Mouse (Mus musculus) bone marrow, adult 2 months (tissue): ENCODE measurements around the gene Gm3402. TPM values are rescaled to one million over a fixed set of nuclear protein-coding genes. Genes with fewer than 3 reads are reported as not detected.
"Not testable (repeated sequence)": the region's sequence is repeated elsewhere in the genome, so short reads cannot be mapped to it uniquely, and the experiment has no call there.

ENCODE experiments used
- H3K27ac ChIP-seq: fragments of 200-500 bp; 2 replicates; pipeline ENCODE4 v1.5.1; 2012; ENCODE audit warnings: low read depth, mild to moderate bottlenecking, control low read depth, inconsistent platforms, low read length; ENCODE audit not compliant: control insufficient read depth, poor library complexity, insufficient read depth
- H3K4me1 ChIP-seq: fragments of 200-500 bp; 2 replicates; pipeline ENCODE4 v1.6.1; 2011; ENCODE audit warnings: low read length; ENCODE audit not compliant: control insufficient read depth, insufficient read depth
- H3K4me3 ChIP-seq: fragments of 200-500 bp; replicated peaks from 2 replicates; pipeline ENCODE3; 2011; ENCODE audit warnings: mild to moderate bottlenecking, low read depth, low read length, control low read depth; ENCODE audit not compliant: control insufficient read depth
- CTCF ChIP-seq: fragments of 200-500 bp; IDR thresholded peaks from 2 replicates; pipeline ENCODE4 v1.5.1; 2011; ENCODE audit warnings: low read length, control low read depth; ENCODE audit not compliant: control insufficient read depth, insufficient read depth
- POLR2A ChIP-seq: fragments of 200-500 bp; IDR thresholded peaks from 2 replicates; pipeline ENCODE4 v1.6.1; 2011; ENCODE audit warnings: low read depth, mild to moderate bottlenecking, control low read depth, low read length, borderline replicate concordance; ENCODE audit not compliant: control insufficient read depth
- WGBS: fragments of 180-500 bp; shearing (Covaris S2); methylation state at CpG from one replicate; pipeline ENCODE4 v1.1.7; 2018; 5-methylcytosine and 5-hydroxymethylcytosine counted together
- polyA plus RNA-seq: library from polyadenylated mRNA; stranded (reverse); fragments of >200 nt; gene quantifications from 2 replicates; pipeline ENCODE4 v1.2.4, GENCODE M21; 2011; ENCODE audit warnings: low replicate concordance; ENCODE audit not compliant: missing spikeins, insufficient read depth, insufficient read length

Gene Gm3402
- polyA plus RNA-seq, 1 experiment = not detected

- not testable (repeated sequence) for H3K4me1 ChIP-seq, H3K27ac ChIP-seq, H3K4me3 ChIP-seq
- no CpG with 5 or more reads among the region's 3 CpGs for WGBS
Observed at GRCm38 (mm10) chr5:146555836-146556235, 41.9 kb downstream of the Gm3402 start, which contains the start of gene Gm3415. Gene Gm3415, plus strand, starts transcription at chr5:146556136.

- WGBS = 61% methylated on average over 1 of the region's 1 CpGs
- Histone ChIP-seq H3K27ac (no peak overlapping the region), H3K4me3 (no peak overlapping the region), H3K4me1 (no peaks in the 10 kb centered on the region)
- TF ChIP-seq CTCF (no peak), POLR2A (no peak)
Observed at GRCm38 (mm10) chr5:146564259-146564658, 50.3 kb downstream of the Gm3402 start.

Other genes starting within 250 kb of the Gm3402 start
- gene Wasf3, start 129.1 kb upstream of the Gm3402 start, polyA plus RNA-seq = 0.18 and 0.67 TPM in 2 replicates
- not detected in 2 replicates for gene Gm6408, start 32.2 kb upstream of the Gm3402 start, polyA plus RNA-seq
- not detected in 2 replicates for gene Gm6370, start 22.8 kb upstream of the Gm3402 start, polyA plus RNA-seq
- not detected in 2 replicates for gene 4930449I24Rik, start 11.7 kb upstream of the Gm3402 start, polyA plus RNA-seq
- not detected in 2 replicates for gene Gm3404, start 11.7 kb downstream of the Gm3402 start, polyA plus RNA-seq
- not detected in 2 replicates for gene Gm3409, start 23.5 kb downstream of the Gm3402 start, polyA plus RNA-seq
- gene Gm3415, start 42.0 kb downstream of the Gm3402 start, polyA plus RNA-seq = not detected in 2 replicates
- gene Gpr12, start 71.1 kb downstream of the Gm3402 start, polyA plus RNA-seq = 0.66 and 1.0 TPM in 2 replicates